Mouse (Mus musculus) large intestine, adult 2 months (tissue): ENCODE results near the gene Ptprn2. TPM values are rescaled to one million over a fixed set of nuclear protein-coding genes. Genes with fewer than 3 reads are reported as not detected.
"Not testable (repeated sequence)": the region's sequence is repeated elsewhere in the genome, so short reads cannot be mapped to it uniquely, and the experiment has no call there.

Source experiments
- DNase-seq: peaks from one replicate; pipeline ENCODE4 v3.0.0-alpha.2; 2012; ENCODE audit warnings: low read depth, low spot score
- WGBS: fragments of 180-500 bp; shearing (Covaris S2); methylation state at CpG from one replicate; pipeline ENCODE4 v1.1.7; 2018; 5-methylcytosine and 5-hydroxymethylcytosine counted together
- polyA plus RNA-seq: library from polyadenylated mRNA; depleted of rRNA; stranded (reverse); fragments of >200 nt; gene quantifications from 2 replicates; pipeline ENCODE4 v1.2.3, GENCODE M21; 2012

Ptprn2 gene
- polyA plus RNA-seq, 1 experiment = 11.6 TPM

GRCm38 (mm10) chr12:116512482-116512881 is 27.0 kb downstream of the Ptprn2 start:
- DNase-seq = no peak
- WGBS = 48% methylated on average over 1 of the region's 1 CpGs

DNA sequence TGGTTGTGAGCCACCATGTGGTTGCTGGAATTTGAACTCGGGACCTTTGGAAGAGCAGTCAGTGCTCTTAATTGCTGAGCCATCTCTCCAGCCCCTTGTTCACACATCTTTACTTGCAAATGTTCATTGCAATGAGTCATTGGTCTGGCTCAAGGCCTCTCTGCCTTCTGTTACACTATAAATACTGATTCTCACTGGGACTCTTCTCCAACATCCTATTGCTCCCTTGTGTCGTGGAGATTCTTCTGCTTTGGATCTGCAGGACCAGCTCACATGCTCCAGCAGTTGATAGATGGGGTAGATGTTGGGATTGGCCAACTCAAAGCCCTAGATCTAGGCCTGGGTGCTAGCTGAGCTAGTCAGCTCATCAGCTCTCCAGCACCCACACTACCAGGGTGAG is 28.3 kb downstream of the Ptprn2 start:
- not testable (repeated sequence) for DNase-seq
- WGBS = 74% methylated on average over 2 of the region's 2 CpGs

- DNase-seq = no peak
These were observed 30.3 kb downstream of the Ptprn2 start for GRCm38 (mm10) chr12:116515824-116516223.

DNA sequence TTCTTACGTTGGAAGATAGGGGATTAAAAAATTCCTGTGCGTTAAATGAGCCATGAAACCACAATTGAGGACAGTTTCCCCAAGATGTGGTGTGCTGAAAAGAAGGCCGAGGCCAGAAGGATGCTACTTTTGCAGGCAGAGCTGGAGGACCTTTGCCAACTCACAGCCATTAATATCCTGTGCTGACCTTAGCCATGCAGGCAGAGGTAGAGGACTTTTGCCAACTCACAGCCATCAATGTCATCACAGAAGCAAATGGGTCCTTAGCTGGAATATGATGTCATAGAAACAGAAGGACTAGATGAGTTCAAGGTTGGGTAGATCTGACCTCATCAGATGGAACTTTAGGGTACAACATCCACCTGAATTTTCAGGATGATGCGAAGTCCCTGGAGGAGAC is 43.3 kb downstream of the Ptprn2 start:
- 84% methylated on average over 4 of the region's 4 CpGs for WGBS
- DNase-seq = no peak

- no peak for DNase-seq
These were observed 47.8 kb downstream of the Ptprn2 start for GRCm38 (mm10) chr12:116533281-116533680.

DNA sequence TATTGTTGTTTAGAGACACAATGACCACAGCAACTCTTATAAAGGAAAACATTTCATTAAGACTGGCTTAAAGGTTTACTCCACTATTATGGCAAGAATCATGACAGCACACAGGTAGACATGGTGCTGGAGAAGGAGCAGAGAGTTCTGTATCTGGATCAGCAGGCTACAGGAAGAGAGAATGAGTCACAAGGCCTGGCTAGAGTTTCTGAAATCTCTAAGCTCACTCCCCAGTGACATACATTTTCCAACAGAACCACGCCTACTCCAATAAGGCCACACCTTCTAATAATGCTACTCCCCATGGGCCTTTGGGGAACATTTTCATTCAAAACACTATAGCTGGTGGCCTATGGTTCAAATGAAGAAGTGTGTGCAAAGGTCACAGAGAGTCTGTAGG is 53.8 kb downstream of the Ptprn2 start:
- 31% methylated on average over 1 of the region's 1 CpGs for WGBS
- DNase-seq = peak; percentile 18

GRCm38 (mm10) chr12:116540608-116541007 is 55.1 kb downstream of the Ptprn2 start:
- WGBS = 40% methylated on average over 1 of the region's 1 CpGs
- DNase-seq = peak; percentile 54

DNA sequence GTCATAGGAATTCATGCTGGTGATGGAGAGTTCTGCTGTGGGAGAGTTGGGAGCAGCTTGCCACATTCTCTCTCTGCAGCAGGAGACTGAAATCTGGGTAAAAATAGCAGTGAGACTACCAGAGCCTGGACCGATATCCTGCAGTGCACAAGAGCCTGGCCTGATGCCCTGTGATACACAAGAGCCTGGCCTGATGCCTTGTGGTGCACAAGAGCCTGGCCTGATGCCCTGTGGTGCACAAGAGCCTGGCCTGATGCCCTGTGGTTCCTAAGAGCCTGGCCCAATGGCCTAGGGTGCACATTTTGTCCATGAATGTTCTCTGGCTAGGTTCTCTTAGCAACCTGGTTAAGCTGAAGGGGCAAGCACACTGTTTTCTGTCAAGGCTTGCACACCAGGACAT is 64.5 kb downstream of the Ptprn2 start:
- no peak for DNase-seq
- WGBS = 19% methylated on average over 1 of the region's 1 CpGs

- 86% methylated on average over 7 of the region's 7 CpGs for WGBS
- no peak for DNase-seq
These were observed 66.0 kb downstream of the Ptprn2 start for GRCm38 (mm10) chr12:116551516-116551915.

- no peak for DNase-seq
- WGBS = 76% methylated on average over 2 of the region's 2 CpGs
These were observed 66.8 kb downstream of the Ptprn2 start for GRCm38 (mm10) chr12:116552306-116552705.

DNA sequence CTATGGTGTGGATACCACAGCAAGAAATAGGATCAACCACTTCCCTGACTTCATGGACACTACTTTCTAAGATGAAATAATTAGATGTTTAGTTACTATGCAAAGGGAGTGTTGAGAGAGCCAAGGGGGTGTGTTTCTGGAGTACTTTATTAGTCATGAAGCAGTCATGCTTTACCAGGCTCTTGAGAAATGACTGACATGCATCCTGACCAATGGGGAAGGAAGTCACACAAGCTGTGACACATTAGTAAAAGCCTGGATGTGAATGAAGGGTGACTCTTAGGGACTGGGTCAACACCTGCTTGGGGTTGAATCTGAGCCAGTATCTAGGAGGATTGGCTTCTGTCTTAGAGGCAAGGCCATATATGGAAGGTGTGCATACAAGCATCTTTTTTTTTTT is 67.8 kb downstream of the Ptprn2 start:
- DNase-seq = no peak

DNA sequence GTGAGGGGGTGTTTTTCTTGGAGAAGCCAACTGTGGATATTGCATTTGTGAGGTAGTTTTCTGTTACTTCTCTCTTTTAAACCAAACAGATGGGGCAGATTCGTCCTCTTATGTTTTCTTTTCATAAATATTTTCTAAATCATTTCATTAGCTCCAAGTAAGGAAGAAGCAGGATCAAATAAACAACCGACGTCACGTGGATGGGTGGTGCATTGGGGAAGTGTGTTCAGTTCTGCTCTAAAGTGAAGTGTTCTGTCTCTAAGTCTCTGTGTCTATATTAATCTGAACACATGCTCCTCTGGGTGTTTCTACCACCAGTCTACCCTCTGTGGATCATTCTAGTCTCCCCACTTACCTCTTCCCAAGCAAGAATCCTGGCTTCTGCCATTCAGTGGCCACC is 70.4 kb downstream of the Ptprn2 start:
- WGBS = 59% methylated on average over 4 of the region's 4 CpGs
- no peak for DNase-seq

GRCm38 (mm10) chr12:116564441-116564840 is 78.9 kb downstream of the Ptprn2 start:
- WGBS = 21% methylated on average over 8 of the region's 8 CpGs
- DNase-seq = no peak

DNA sequence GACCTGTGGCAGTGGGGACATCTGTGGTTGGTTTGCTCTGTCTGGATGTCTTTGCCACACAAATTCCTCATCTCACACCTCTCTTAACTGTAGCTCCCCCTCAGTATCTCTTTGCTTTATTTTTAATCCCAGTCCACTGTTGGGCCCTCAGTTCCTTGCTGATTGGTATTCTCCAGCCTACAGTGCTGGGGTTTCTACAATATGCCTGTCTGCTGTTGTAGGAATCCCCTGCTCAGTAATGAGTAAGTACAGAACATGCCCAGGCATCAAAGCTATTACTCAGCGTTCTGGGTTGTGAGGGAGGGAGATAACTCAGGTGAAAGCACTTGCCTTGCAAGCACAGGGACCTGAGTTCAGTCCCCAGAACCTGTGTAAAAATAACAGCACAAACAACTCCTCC is 81.2 kb downstream of the Ptprn2 start:
- DNase-seq = no peak
- WGBS = 50% methylated on average over 1 of the region's 1 CpGs

DNA sequence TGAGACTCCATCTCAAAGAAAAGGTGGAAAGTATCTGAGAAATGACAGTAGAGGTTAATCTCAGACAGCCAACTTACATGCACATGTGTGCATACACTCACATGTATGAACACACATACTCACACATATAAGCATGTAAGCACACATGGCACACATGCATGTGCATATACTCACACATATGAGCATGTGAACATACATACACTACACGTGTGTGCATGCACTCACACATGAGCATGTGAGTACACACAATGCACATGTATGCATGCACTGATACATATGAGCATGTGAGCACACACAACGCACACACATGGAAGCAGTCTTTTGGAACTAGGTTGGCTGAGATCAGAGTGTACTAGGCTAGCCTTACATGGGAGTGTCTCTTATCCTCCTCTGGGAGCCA is 81.7 kb downstream of the Ptprn2 start:
- no peak for DNase-seq
- 82% methylated on average over 2 of the region's 2 CpGs for WGBS

DNA sequence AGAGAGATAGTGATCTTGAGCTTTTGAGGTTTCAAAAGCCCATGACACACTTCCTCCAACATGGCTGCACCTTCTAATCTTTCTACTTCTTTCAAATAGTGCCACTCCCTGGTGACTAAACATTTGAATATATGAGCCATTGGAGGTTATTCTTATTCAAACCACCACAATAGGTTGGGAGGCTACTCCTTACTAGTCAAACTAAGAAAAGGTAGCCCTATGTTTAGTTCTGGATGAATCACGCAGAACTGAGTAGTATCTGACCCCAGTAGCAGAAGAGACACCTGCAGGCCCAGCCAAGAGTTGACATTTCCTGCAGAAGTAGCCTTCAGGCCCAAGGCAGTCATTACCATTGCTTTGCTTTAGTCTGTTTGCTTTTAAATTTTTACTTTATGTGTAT is 84.0 kb downstream of the Ptprn2 start:
- DNase-seq = no peak

DNA sequence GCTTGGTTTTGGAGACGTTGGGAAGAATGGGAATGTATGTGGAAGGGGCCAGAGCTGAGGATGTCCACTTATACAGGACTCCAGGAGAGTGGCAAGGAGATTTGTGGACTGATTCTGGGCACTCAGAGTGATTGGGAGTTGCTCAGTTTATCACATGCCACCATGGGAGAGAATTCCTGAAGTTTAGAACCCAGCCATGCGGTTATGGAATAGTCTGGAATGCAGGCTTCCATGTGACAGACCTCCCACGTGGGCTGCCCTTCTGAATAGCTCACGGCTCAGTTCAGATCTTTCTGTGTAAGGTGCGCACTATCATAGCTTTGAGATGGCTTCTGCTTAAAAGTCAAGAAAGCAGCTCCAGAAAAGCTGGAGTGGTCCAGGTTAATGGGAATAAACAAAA is 88.6 kb downstream of the Ptprn2 start:
- 81% methylated on average over 5 of the region's 5 CpGs for WGBS

More for the DNA sequence above, 84.0 kb downstream of the Ptprn2 start:
- WGBS = 72% methylated on average over 1 of the region's 1 CpGs

GRCm38 (mm10) chr12:116574720-116575119 is 89.2 kb downstream of the Ptprn2 start:
- 76% methylated on average over 5 of the region's 5 CpGs for WGBS
- DNase-seq = no peak

More for the DNA sequence above, 88.6 kb downstream of the Ptprn2 start:
- no peak for DNase-seq

GRCm38 (mm10) chr12:116577917-116578316 is 92.4 kb downstream of the Ptprn2 start:
- not testable (repeated sequence) for DNase-seq
- 76% methylated on average over 1 of the region's 1 CpGs for WGBS

DNA sequence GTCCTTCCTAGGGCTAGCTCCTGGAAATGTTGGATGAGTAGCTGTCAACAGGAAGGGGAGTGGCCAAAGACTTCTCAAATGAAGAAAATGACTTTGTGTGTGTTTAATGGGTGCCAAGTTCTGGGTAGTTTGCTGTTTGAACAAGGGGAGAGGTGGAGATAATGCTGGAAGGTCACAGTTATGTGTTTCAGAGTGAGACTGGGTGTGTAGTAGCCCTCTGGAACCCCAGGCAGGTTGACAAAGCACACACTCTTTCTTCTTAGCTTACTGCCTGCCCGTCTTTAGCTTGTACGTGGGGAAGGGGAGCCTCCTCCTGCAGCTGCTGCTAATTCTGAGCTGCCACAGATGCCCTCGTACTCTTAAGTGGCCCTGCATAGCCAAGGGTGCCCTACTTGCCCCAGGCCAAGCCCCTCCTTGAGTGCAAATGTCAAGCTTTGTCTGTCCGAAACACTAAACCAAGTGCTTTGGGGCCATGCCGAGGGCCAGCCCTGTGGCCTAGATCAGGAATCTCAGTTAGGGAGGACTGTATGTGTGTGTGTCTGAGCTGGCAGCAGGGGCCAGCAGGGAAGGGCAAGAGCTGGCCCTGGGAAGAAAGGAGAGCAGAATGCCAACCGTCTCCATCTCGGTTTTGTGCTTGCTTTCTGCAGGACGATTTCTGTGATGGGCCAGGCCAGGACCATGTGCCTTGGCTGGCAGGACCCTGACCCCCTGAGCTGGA is 95.5 kb downstream of the Ptprn2 start:
- no peak for DNase-seq
- 37% methylated on average over 8 of the region's 8 CpGs for WGBS

GRCm38 (mm10) chr12:116581864-116582263 is 96.3 kb downstream of the Ptprn2 start:
- DNase-seq = no peak

- WGBS = 71% methylated on average over 4 of the region's 4 CpGs
- DNase-seq = no peak
These were observed 97.3 kb downstream of the Ptprn2 start for GRCm38 (mm10) chr12:116582829-116583228.
